Mouse (Mus musculus) megakaryocyte progenitor cell, adult 5-6 weeks (primary cell): ENCODE measurements around the gene Tas2r108. TPM values are rescaled to one million over a fixed set of nuclear protein-coding genes. Genes with fewer than 3 reads are reported as not detected.

Experiments
- ATAC-seq: replicated peaks from 2 replicates; pipeline ENCODE4 v1.8.0; 2016; ENCODE audit warnings: mild to moderate bottlenecking, moderate TSS enrichment, inconsistent platforms; ENCODE audit not compliant: poor library complexity
- total RNA-seq, 2 experiments: library from RNA; stranded (forward) in 1 of 2; stranded (reverse) in 1 of 2; fragments of 157-497, 149-512 nt in 1 of 2; fragments of 200-1000 nt in 1 of 2; gene quantifications; 2 replicates each; pipeline versions ENCODE4 v1.2.3 to v1.2.4; 2015 to 2017

The Tas2r108 gene
- total RNA-seq (2015) = not detected in 2 replicates
- not detected in 2 replicates for total RNA-seq (2017)

GRCm38 (mm10) chr6:40493229-40493628, at the start of gene Tas2r108:
Gene Tas2r108 (plus strand): TSS chr6:40493529.
- no peak for ATAC-seq

GRCm38 (mm10) chr6:40448626-40449025, 44.7 kb upstream of the Tas2r108 start:
- ATAC-seq = no peak

DNA sequence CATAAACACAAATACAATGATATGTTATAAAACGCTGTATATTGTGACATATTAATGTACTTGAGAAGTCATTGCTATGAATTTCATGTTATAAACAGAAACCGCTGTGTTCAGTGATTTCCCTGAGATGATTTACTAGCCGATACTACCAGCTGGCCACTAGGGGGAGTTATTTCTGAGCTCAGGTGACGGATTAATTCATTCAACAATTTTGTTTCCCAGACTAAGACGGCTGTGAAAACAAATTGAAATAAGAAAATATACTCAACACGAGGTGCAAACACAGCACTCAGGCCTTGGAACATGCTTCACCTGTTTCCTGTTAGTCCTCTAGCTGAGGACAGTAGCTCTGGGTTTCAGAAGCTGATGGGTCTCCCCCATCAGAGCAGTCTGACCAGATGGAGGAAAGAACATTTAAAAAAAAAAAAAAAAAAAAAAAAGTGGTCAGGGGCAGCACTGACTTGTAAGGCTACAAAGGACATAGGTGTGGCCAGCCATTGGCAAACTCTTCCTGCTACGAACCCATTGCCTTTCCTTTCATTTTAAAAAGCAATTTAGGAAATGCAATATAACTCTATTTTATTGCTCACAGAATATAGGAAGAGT, 38.8 kb upstream of the Tas2r108 start:
- ATAC-seq = peak; percentile 76

DNA sequence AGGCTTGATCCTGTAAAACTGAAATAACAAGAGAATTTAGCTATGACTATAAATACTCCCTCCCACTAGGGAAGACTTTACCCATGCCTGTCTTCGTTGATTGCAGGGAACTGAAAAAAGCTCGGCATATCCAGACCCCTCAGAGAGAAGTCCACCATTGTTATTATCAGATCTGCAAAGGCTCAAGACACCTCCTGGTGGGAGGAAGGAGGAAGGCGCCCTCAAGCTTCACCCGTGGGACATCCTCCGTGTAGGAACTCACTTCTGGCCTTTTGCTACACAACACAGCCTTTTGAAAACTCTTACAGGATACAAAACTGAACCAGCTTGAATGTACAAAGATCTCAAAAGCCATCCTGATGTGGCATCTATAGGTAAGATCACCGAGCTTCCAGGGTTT, 27.6 kb upstream of the Tas2r108 start:
- peak; percentile 80 for ATAC-seq

- ATAC-seq = peak; percentile 99
Measured at GRCm38 (mm10) chr6:40470916-40471719, 22.2 kb upstream of the Tas2r108 start, which contains the start of gene Ssbp1. Gene Ssbp1 (plus strand): TSS chr6:40471352.

GRCm38 (mm10) chr6:40471720-40472010, 21.7 kb upstream of the Tas2r108 start:
- no peak for ATAC-seq

GRCm38 (mm10) chr6:40476132-40476531, 17.2 kb upstream of the Tas2r108 start:
- no peak for ATAC-seq

DNA sequence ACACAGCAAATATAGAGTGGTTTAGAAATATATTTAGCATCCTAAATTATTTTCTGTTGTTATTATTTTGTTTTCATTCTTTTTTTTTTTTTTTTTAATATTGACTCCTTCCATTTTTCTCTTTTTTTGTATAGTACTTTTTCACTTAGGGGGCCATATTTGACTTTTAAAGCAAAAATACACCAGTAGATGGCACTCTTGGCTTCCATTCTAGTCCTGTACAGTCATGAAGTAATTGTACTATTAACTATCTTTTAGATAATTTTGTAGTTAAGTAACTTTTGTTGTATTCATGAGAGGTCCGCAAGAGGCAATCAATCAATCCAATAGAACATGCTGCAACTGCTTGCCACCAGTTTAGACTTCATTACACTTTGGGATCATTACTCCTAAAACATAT, 13.6 kb upstream of the Tas2r108 start:
- ATAC-seq = peak; percentile 77

- ATAC-seq = no peak
Measured at GRCm38 (mm10) chr6:40482318-40482717, 11.0 kb upstream of the Tas2r108 start.

GRCm38 (mm10) chr6:40490933-40491332, 2.4 kb upstream of the Tas2r108 start, which contains the start of gene Tas2r137:
Gene Tas2r137 (plus strand): TSS chr6:40491233.
- no peak for ATAC-seq

- no peak for ATAC-seq
Measured at GRCm38 (mm10) chr6:40519408-40519807, 26.1 kb downstream of the Tas2r108 start, which contains the start of gene Prss37. Gene Prss37 (minus strand): TSS chr6:40519508.

Other genes with a start within 250 kb of the Tas2r108 start
- gene Agk, start 168.4 kb upstream of the Tas2r108 start, total RNA-seq (2015) = 24.7 and 29.7 TPM in 2 replicates
- gene Agk, start 168.4 kb upstream of the Tas2r108 start, total RNA-seq (2017) = 30.0 and 45.8 TPM in 2 replicates
- 7.0 and 9.2 TPM in 2 replicates for gene E330009J07Rik, start 57.4 kb upstream of the Tas2r108 start, total RNA-seq (2015)
- gene E330009J07Rik, start 57.4 kb upstream of the Tas2r108 start, total RNA-seq (2017) = 12.3 and 12.5 TPM in 2 replicates
- not detected in 2 replicates for gene Wee2, start 54.4 kb upstream of the Tas2r108 start, total RNA-seq (2015)
- gene Wee2, start 54.4 kb upstream of the Tas2r108 start, total RNA-seq (2017) = not detected in 2 replicates
- 155 and 183 TPM in 2 replicates for gene Ssbp1, start 22.2 kb upstream of the Tas2r108 start, total RNA-seq (2015)
- 98.6 and 141 TPM in 2 replicates for gene Ssbp1, start 22.2 kb upstream of the Tas2r108 start, total RNA-seq (2017)
- gene Tas2r137, start 2.3 kb upstream of the Tas2r108 start, total RNA-seq (2015) = not detected in 2 replicates
- gene Tas2r137, start 2.3 kb upstream of the Tas2r108 start, total RNA-seq (2017) = not detected in 2 replicates
- gene Prss37, start 26.0 kb downstream of the Tas2r108 start, total RNA-seq (2015) = not detected in 2 replicates
- not detected in 2 replicates for gene Prss37, start 26.0 kb downstream of the Tas2r108 start, total RNA-seq (2017)
- gene Olfr461, start 61.5 kb downstream of the Tas2r108 start, total RNA-seq (2015) = not detected in 2 replicates
- not detected in 2 replicates for gene Olfr461, start 61.5 kb downstream of the Tas2r108 start, total RNA-seq (2017)
- gene Olfr460, start 76.0 kb downstream of the Tas2r108 start, total RNA-seq (2015) = not detected in 2 replicates
- gene Olfr460, start 76.0 kb downstream of the Tas2r108 start, total RNA-seq (2017) = not detected in 2 replicates
- 90.9 and 108 TPM in 2 replicates for gene Clec5a, start 92.3 kb downstream of the Tas2r108 start, total RNA-seq (2015)
- 113 and 138 TPM in 2 replicates for gene Clec5a, start 92.3 kb downstream of the Tas2r108 start, total RNA-seq (2017)
- not detected in 2 replicates for gene Tas2r138, start 119.8 kb downstream of the Tas2r108 start, total RNA-seq (2015)
- gene Tas2r138, start 119.8 kb downstream of the Tas2r108 start, total RNA-seq (2017) = not detected in 2 replicates
- gene Mgam, start 135.3 kb downstream of the Tas2r108 start, total RNA-seq (2015) = 35.6 and 43.9 TPM in 2 replicates
- gene Mgam, start 135.3 kb downstream of the Tas2r108 start, total RNA-seq (2017) = 55.5 and 85.3 TPM in 2 replicates